ENCODE assay signal across 8 mouse cellular contexts in the genomic region with DNA sequence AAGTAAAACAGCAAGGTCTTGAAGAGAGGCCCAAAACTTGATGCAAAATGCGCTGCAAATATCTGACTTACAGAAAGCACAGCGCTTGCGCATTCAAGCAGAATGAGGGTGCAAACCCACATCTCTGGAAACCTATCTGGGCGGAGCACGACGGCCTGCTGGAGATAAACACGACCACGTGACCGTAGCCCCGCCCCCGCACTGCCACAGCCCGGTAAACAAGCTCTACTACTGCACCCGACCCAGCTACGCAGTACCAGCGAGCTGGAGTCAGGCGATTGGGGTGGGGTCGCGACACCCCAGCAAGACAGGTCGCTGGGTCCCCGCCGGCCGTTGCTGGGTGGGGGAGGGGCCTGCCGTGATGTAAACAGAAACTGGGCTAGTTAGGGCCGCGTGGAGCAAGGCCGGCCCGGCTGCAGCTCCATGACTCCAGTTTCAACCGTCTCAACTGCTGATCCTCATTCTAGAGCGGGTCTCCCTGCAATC. TPM values are rescaled to one million over a fixed set of nuclear protein-coding genes. Genes with fewer than 3 reads are reported as not detected.
DNase-seq lines count a peak whose midpoint lies in the region; ATAC-seq lines count a peak whose summit lies in the region.

No protein-coding gene starts in this region.

- peak; percentile 92 for DNase-seq in adipocyte (ENCODE audit: low spot score)
- peak; percentile 86 for DNase-seq in embryo, embryonic 10 days (ENCODE audit: low spot score)
- DNase-seq in gastrocnemius, adult 8-10 months (ENCODE audit: low spot score in 2 of 2), result peak; percentile 97 to 98
- DNase-seq in induced T-regulatory cell, adult 2 months (ENCODE audit: low read depth), result peak; percentile 98
- DNase-seq in left cerebral cortex, adult 8-10 months (ENCODE audit: low spot score in 2 of 2), result peak; percentile 82 to 95
- DNase-seq in right cerebral cortex, adult 18-20 months, result peak; percentile 93
- peak; percentile 92 for DNase-seq in urinary bladder, adult 2 months (ENCODE audit: low spot score)

- ATAC-seq in megakaryocyte, adult 5-6 weeks (ENCODE audit: poor library complexity, severe bottlenecking), result peak; percentile 86

RNA-seq across cellular contexts. Expression of gene Apobec3, which starts 36.2 kb away (rescaled TPM):
- total RNA-seq in gastrocnemius, adult 8-10 months (2022), result 1 to 10 TPM; 1.4 to 2.4 (median 2.0) TPM
- 1 to 10 TPM; 4.3 to 8.1 (median 6.0) TPM for total RNA-seq in left cerebral cortex, adult 8-10 months (2022)
- 129 and 148 TPM in 2 replicates for total RNA-seq in megakaryocyte, adult 5-6 weeks (2015)
- 124 and 125 TPM in 2 replicates for total RNA-seq in megakaryocyte, adult 5-6 weeks (2017)
- polyA plus RNA-seq in urinary bladder, adult 2 months (2012; rRNA removed), result 59.2 and 62.1 TPM in 2 replicates

RNA-seq across cellular contexts. Expression of gene Cbx7, which starts 43.2 kb away (rescaled TPM):
- total RNA-seq in gastrocnemius, adult 8-10 months (2022), result 10 to 100 TPM; 19.1 to 26.4 (median 20.8) TPM
- total RNA-seq in left cerebral cortex, adult 8-10 months (2022), result 10 to 100 TPM; 51.4 to 59.9 (median 55.5) TPM
- 4.9 and 5.5 TPM in 2 replicates for total RNA-seq in megakaryocyte, adult 5-6 weeks (2015)
- total RNA-seq in megakaryocyte, adult 5-6 weeks (2017), result 3.9 and 7.0 TPM in 2 replicates
- polyA plus RNA-seq in urinary bladder, adult 2 months (2012; rRNA removed), result 57.3 and 57.6 TPM in 2 replicates

Comparison
In these comparisons a context has a peak if more than half of its experiments do, and no peak if none do; other contexts are left out.
1. Peak in every context shown above with its lines: DNase-seq and ATAC-seq.
2. RNA of gene Apobec3, which starts 36.2 kb away (total RNA-seq): 124 to 148 TPM in megakaryocyte, adult 5-6 weeks; 4.3 to 8.1 TPM in left cerebral cortex, adult 8-10 months and 1.4 to 2.4 TPM in gastrocnemius, adult 8-10 months; every median in the first group is over 10 times any median in the second.